Mouse (Mus musculus) hindbrain, embryonic 15.5 days (tissue): ENCODE results near the gene C130060K24Rik. TPM values are rescaled to one million over a fixed set of nuclear protein-coding genes. Genes with fewer than 3 reads are reported as not detected.

Experiments used
- ATAC-seq: fragments of 200-750 bp; cut with Nextera tagmentation; 2 replicates; pipeline ENCODE4 v1.8.0; 2017; ENCODE audit warnings: low read depth, moderate number of reproducible peaks, moderate TSS enrichment; ENCODE audit not compliant: low FRiP score
- H3K27ac ChIP-seq: fragments of 300-500 bp; sonication (generic); replicated peaks from 2 replicates; pipeline ENCODE4 v1.5.1; 2015; ENCODE audit warnings: mild to moderate bottlenecking, inconsistent platforms
- H3K27me3 ChIP-seq: fragments of 300-500 bp; sonication (generic); 2 replicates; pipeline ENCODE4 v1.6.1; 2015; ENCODE audit warnings: control low read depth, inconsistent platforms
- H3K36me3 ChIP-seq: fragments of 300-500 bp; sonication (generic); 2 replicates; pipeline ENCODE4 v1.6.1; 2015; ENCODE audit warnings: control low read depth, inconsistent platforms
- H3K4me1 ChIP-seq: fragments of 300-500 bp; sonication (generic); replicated peaks from 2 replicates; pipeline ENCODE4 v1.6.1; 2015; ENCODE audit warnings: control low read depth, inconsistent platforms
- H3K4me2 ChIP-seq: fragments of 300-500 bp; sonication (generic); 2 replicates; pipeline ENCODE4 v1.6.1; 2015; ENCODE audit warnings: moderate library complexity, mild to moderate bottlenecking, inconsistent platforms
- H3K4me3 ChIP-seq: fragments of 300-500 bp; sonication (generic); 2 replicates; pipeline ENCODE4 v1.5.1; 2015; ENCODE audit warnings: mild to moderate bottlenecking, inconsistent platforms
- H3K9ac ChIP-seq: fragments of 300-500 bp; sonication (generic); 2 replicates; pipeline ENCODE4 v1.6.1; 2015; ENCODE audit warnings: inconsistent platforms
- H3K9me3 ChIP-seq: fragments of 300-500 bp; sonication (generic); 2 replicates; pipeline ENCODE4 v1.6.1; 2016; ENCODE audit warnings: control low read depth, inconsistent platforms
- WGBS: fragments of 180-500 bp; shearing (Covaris S2); methylation state at CpG from one replicate; pipeline ENCODE4 v1.1.7; 2015; 5-methylcytosine and 5-hydroxymethylcytosine counted together
- polyA plus RNA-seq: library from polyadenylated mRNA; unstranded; fragments of >200 nt; fragmentation: Nextera tagmentation; extraction: Ambion mirVana; gene quantifications from 2 replicates; pipeline ENCODE4 v1.2.1, GENCODE M21; 2015

Gene C130060K24Rik
- polyA plus RNA-seq = 1.5 and 1.8 TPM in 2 replicates

GRCm38 (mm10) chr6:65380918-65381772 is at the start of gene C130060K24Rik:
C130060K24Rik (plus strand) TSS chr6:65381105.
- Histone ChIP-seq H3K27me3 (peaks cover 8% of the 10 kb centered on the region; the same call in 1 of the 2 replicates), H3K27ac (no peak within 1 kb of the TSS), H3K4me2 (peak within 1 kb of the TSS; percentile 96), H3K4me3 (peak within 1 kb of the TSS; percentile 53), H3K4me1 (0 out of 2 replicates have a peak, but pooled peaks cover 3% of the 10 kb centered on the region), H3K36me3 (no peaks in the 10 kb centered on the region), H3K9me3 (no peaks in the 10 kb centered on the region), H3K9ac (peak within 1 kb of the TSS; percentile 42)
- peak; percentile 81 for ATAC-seq
- 1% methylated on average over 64 of the region's 64 CpGs for WGBS

- WGBS = 97% methylated on average over 1 of the region's 1 CpGs
- Histone ChIP-seq H3K4me2 (no peak overlapping the region), H3K9ac (no peak overlapping the region), H3K4me1 (no peaks in the 10 kb centered on the region), H3K4me3 (no peak overlapping the region), H3K27ac (no peak overlapping the region), H3K36me3 (no peaks in the 10 kb centered on the region), H3K27me3 (no peaks in the 10 kb centered on the region), H3K9me3 (no peaks in the 10 kb centered on the region)
- ATAC-seq = no peak
Observed at GRCm38 (mm10) chr6:65334246-65334645, 46.7 kb upstream of the C130060K24Rik start.

- Histone ChIP-seq H3K4me1 (no peaks in the 10 kb centered on the region), H3K9me3 (no peaks in the 10 kb centered on the region)
- no peak for ATAC-seq
Observed at GRCm38 (mm10) chr6:65339391-65339790, 41.5 kb upstream of the C130060K24Rik start.

GRCm38 (mm10) chr6:65341360-65341759 is 39.5 kb upstream of the C130060K24Rik start:
- no peaks in the 10 kb centered on the region for H3K9me3 ChIP-seq
- no peak overlapping the region for H3K4me3 ChIP-seq
- 77% methylated on average over 4 of the region's 4 CpGs for WGBS
- no peaks in the 10 kb centered on the region for H3K36me3 ChIP-seq
- H3K27me3 ChIP-seq = no peaks in the 10 kb centered on the region
- no peak overlapping the region for H3K9ac ChIP-seq
- H3K4me2 ChIP-seq = no peak overlapping the region
- no peak overlapping the region for H3K27ac ChIP-seq
- ATAC-seq = no peak
- no peaks in the 10 kb centered on the region for H3K4me1 ChIP-seq

More at GRCm38 (mm10) chr6:65339391-65339790, 41.5 kb upstream of the C130060K24Rik start:
- no peak overlapping the region for H3K27ac ChIP-seq
- no peak overlapping the region for H3K9ac ChIP-seq
- H3K4me2 ChIP-seq = no peak overlapping the region
- no peaks in the 10 kb centered on the region for H3K36me3 ChIP-seq
- no peak overlapping the region for H3K4me3 ChIP-seq
- H3K27me3 ChIP-seq = no peaks in the 10 kb centered on the region

GRCm38 (mm10) chr6:65347736-65348135 is 33.2 kb upstream of the C130060K24Rik start:
- Histone ChIP-seq H3K27ac (no peak overlapping the region), H3K4me2 (peak overlapping the region; percentile 34), H3K27me3 (no peaks in the 10 kb centered on the region), H3K9me3 (no peaks in the 10 kb centered on the region), H3K9ac (no peak overlapping the region), H3K4me1 (0 out of 2 replicates have a peak, but pooled peaks cover 4% of the 10 kb centered on the region), H3K4me3 (no peak overlapping the region), H3K36me3 (no peaks in the 10 kb centered on the region)
- 48% methylated on average over 8 of the region's 8 CpGs for WGBS
- ATAC-seq = no peak

- 0 out of 2 replicates have a peak, but pooled peaks cover 4% of the 10 kb centered on the region for H3K4me1 ChIP-seq
- H3K4me3 ChIP-seq = no peak overlapping the region
- H3K36me3 ChIP-seq = no peaks in the 10 kb centered on the region
- WGBS = 27% methylated on average over 5 of the region's 5 CpGs
- H3K4me2 ChIP-seq = peak overlapping the region; percentile 34
- no peaks in the 10 kb centered on the region for H3K27me3 ChIP-seq
- no peak overlapping the region for H3K27ac ChIP-seq
- H3K9me3 ChIP-seq = no peaks in the 10 kb centered on the region
- H3K9ac ChIP-seq = no peak overlapping the region
- no peak for ATAC-seq
Observed at GRCm38 (mm10) chr6:65348255-65348654, 32.6 kb upstream of the C130060K24Rik start.

GRCm38 (mm10) chr6:65351622-65352021 is 29.3 kb upstream of the C130060K24Rik start:
- Histone ChIP-seq H3K4me2 (no peak overlapping the region), H3K36me3 (no peaks in the 10 kb centered on the region), H3K27ac (no peak overlapping the region), H3K4me3 (no peak overlapping the region), H3K4me1 (0 out of 2 replicates have a peak, but pooled peaks cover 4% of the 10 kb centered on the region), H3K27me3 (no peaks in the 10 kb centered on the region), H3K9me3 (no peaks in the 10 kb centered on the region), H3K9ac (no peak overlapping the region)
- ATAC-seq = peak; percentile 78; the same call in 1 of the 2 replicates
- 46% methylated on average over 4 of the region's 4 CpGs for WGBS

- Histone ChIP-seq H3K36me3 (no peaks in the 10 kb centered on the region), H3K4me3 (no peak overlapping the region), H3K27ac (no peak overlapping the region), H3K4me2 (no peak overlapping the region), H3K27me3 (peaks cover 8% of the 10 kb centered on the region; the same call in 1 of the 2 replicates), H3K9ac (no peak overlapping the region), H3K9me3 (no peaks in the 10 kb centered on the region), H3K4me1 (0 out of 2 replicates have a peak, but pooled peaks cover 2% of the 10 kb centered on the region)
- 62% methylated on average over 2 of the region's 2 CpGs for WGBS
- no peak for ATAC-seq
Observed at GRCm38 (mm10) chr6:65375918-65376317, 5.0 kb upstream of the C130060K24Rik start.

GRCm38 (mm10) chr6:65421888-65422287 is 41.0 kb downstream of the C130060K24Rik start:
- Histone ChIP-seq H3K27me3 (no peaks in the 10 kb centered on the region), H3K4me3 (no peak overlapping the region), H3K9ac (no peak overlapping the region), H3K9me3 (no peaks in the 10 kb centered on the region), H3K4me2 (no peak overlapping the region), H3K36me3 (no peaks in the 10 kb centered on the region), H3K27ac (no peak overlapping the region), H3K4me1 (no peaks in the 10 kb centered on the region)
- 76% methylated on average over 1 of the region's 1 CpGs for WGBS
- no peak for ATAC-seq

GRCm38 (mm10) chr6:65427065-65427464 is 46.2 kb downstream of the C130060K24Rik start:
- Histone ChIP-seq H3K4me3 (no peak overlapping the region), H3K9ac (no peak overlapping the region), H3K9me3 (no peaks in the 10 kb centered on the region), H3K4me2 (no peak overlapping the region), H3K4me1 (no peaks in the 10 kb centered on the region), H3K36me3 (no peaks in the 10 kb centered on the region), H3K27me3 (no peaks in the 10 kb centered on the region), H3K27ac (no peak overlapping the region)
- 65% methylated on average over 8 of the region's 8 CpGs for WGBS
- ATAC-seq = peak; percentile 78; the same call in 1 of the 2 replicates

GRCm38 (mm10) chr6:65433159-65433558 is 52.3 kb downstream of the C130060K24Rik start:
- Histone ChIP-seq H3K36me3 (no peaks in the 10 kb centered on the region), H3K9ac (no peak overlapping the region), H3K27ac (no peak overlapping the region), H3K4me3 (no peak overlapping the region), H3K4me2 (no peak overlapping the region), H3K27me3 (no peaks in the 10 kb centered on the region), H3K4me1 (no peaks in the 10 kb centered on the region), H3K9me3 (no peaks in the 10 kb centered on the region)
- WGBS = 84% methylated on average over 5 of the region's 5 CpGs
- ATAC-seq = no peak

GRCm38 (mm10) chr6:65453465-65453864 is 72.6 kb downstream of the C130060K24Rik start:
- Histone ChIP-seq H3K36me3 (no peaks in the 10 kb centered on the region), H3K9ac (no peak overlapping the region), H3K9me3 (no peaks in the 10 kb centered on the region), H3K27me3 (no peaks in the 10 kb centered on the region), H3K4me2 (no peak overlapping the region), H3K4me3 (no peak overlapping the region), H3K4me1 (no peaks in the 10 kb centered on the region), H3K27ac (no peak overlapping the region)
- ATAC-seq = peak; percentile 84
